Mouse (Mus musculus) kidney, postnatal 0 days (tissue): ENCODE measurements around the gene Gm5475. TPM values are rescaled to one million over a fixed set of nuclear protein-coding genes. Genes with fewer than 3 reads are reported as not detected.

Source experiments
- ATAC-seq: fragments of 200-750 bp; cut with Nextera tagmentation; replicated peaks from 2 replicates; pipeline ENCODE4 v1.8.0; 2017; ENCODE audit warnings: low read depth, moderate number of reproducible peaks, moderate TSS enrichment, moderate library complexity; ENCODE audit not compliant: low FRiP score
- DNase-seq: peaks from one replicate; pipeline ENCODE4 v3.0.0-alpha.2; 2016; ENCODE audit warnings: low spot score
- H3K27ac ChIP-seq: fragments of 300-500 bp; sonication (generic); 2 replicates; pipeline ENCODE4 v1.5.1; 2014; ENCODE audit warnings: mild to moderate bottlenecking
- H3K27me3 ChIP-seq: fragments of 300-500 bp; sonication (generic); 2 replicates; pipeline ENCODE4 v1.6.1; 2014; ENCODE audit warnings: low read length, mixed read lengths; ENCODE audit not compliant: insufficient read depth
- H3K36me3 ChIP-seq: fragments of 300-500 bp; sonication (generic); 2 replicates; pipeline ENCODE4 v1.6.1; 2014; ENCODE audit warnings: low read length, mixed read lengths; ENCODE audit not compliant: insufficient read depth
- H3K4me1 ChIP-seq: fragments of 300-500 bp; sonication (generic); replicated peaks from 2 replicates; pipeline ENCODE4 v1.6.1; 2014; ENCODE audit warnings: antibody characterized with exemption, low read length, mixed read lengths; ENCODE audit not compliant: insufficient read depth
- H3K4me2 ChIP-seq: fragments of 300-500 bp; sonication (generic); 2 replicates; pipeline ENCODE4 v1.6.1; 2014; ENCODE audit warnings: mild to moderate bottlenecking, low read length, moderate library complexity, mixed read lengths
- H3K4me3 ChIP-seq: fragments of 300-500 bp; sonication (generic); replicated peaks from 2 replicates; pipeline ENCODE4 v1.5.1; 2014; ENCODE audit warnings: low read depth, low read length
- H3K9ac ChIP-seq: fragments of 300-500 bp; sonication (generic); 2 replicates; pipeline ENCODE4 v1.6.1; 2014; ENCODE audit warnings: low read depth, low read length
- H3K9me3 ChIP-seq: fragments of 300-500 bp; sonication (generic); replicated peaks from 2 replicates; pipeline ENCODE4 v1.6.1; 2016; ENCODE audit warnings: low read length, inconsistent platforms, mixed read lengths
- CTCF ChIP-seq: IDR thresholded peaks from 2 replicates; pipeline ENCODE4 v1.5.1; 2016; ENCODE audit warnings: antibody characterized with exemption, low read depth, mild to moderate bottlenecking, moderate library complexity
- WGBS: fragments of 180-500 bp; shearing (Covaris S2); extraction: QIAGEN DNeasy Blood & Tissue Kit; methylation state at CpG from one replicate; pipeline ENCODE4 v1.1.7; 2014; 5-methylcytosine and 5-hydroxymethylcytosine counted together
- polyA plus RNA-seq: library from polyadenylated mRNA; unstranded; fragments of >200 nt; fragmentation: Nextera tagmentation; extraction: Ambion mirVana; gene quantifications from 2 replicates; pipeline ENCODE4 v1.2.1, GENCODE M21; 2015

The Gm5475 gene
- polyA plus RNA-seq, 1 experiment from 2014 or later, result 1.5 TPM

GRCm38 (mm10) chr15:100451245-100451644 lies 29.3 kb downstream of the Gm5475 start:
- Histone ChIP-seq H3K4me3 (no peak overlapping the region), H3K27me3 (no peaks in the 10 kb centered on the region), H3K4me1 (no peaks in the 10 kb centered on the region), H3K9ac (no peak overlapping the region), H3K27ac (no peak overlapping the region), H3K4me2 (no peak overlapping the region), H3K36me3 (no peaks in the 10 kb centered on the region), H3K9me3 (no peaks in the 10 kb centered on the region)
- no peak for ATAC-seq
- 42% methylated on average over 16 of the region's 16 CpGs for WGBS
- no peak for DNase-seq
- no peak for TF ChIP-seq CTCF

- H3K4me2 ChIP-seq, result no peak overlapping the region
- no peak overlapping the region for H3K9ac ChIP-seq
- no peak for DNase-seq
- no peak overlapping the region for H3K4me3 ChIP-seq
- no peak for ATAC-seq
- no peaks in the 10 kb centered on the region for H3K9me3 ChIP-seq
- TF ChIP-seq CTCF, result no peak
- no peaks in the 10 kb centered on the region for H3K36me3 ChIP-seq
- no peaks in the 10 kb centered on the region for H3K27me3 ChIP-seq
- H3K4me1 ChIP-seq, result no peaks in the 10 kb centered on the region
- no peak overlapping the region for H3K27ac ChIP-seq
- 85% methylated on average over 11 of the region's 11 CpGs for WGBS
Observed at GRCm38 (mm10) chr15:100452486-100452885, 30.5 kb downstream of the Gm5475 start.

- no peak for ATAC-seq
- WGBS, result 70% methylated on average over 7 of the region's 7 CpGs
- H3K9me3 ChIP-seq, result no peaks in the 10 kb centered on the region
- H3K27ac ChIP-seq, result no peak overlapping the region
- no peaks in the 10 kb centered on the region for H3K27me3 ChIP-seq
- no peak for TF ChIP-seq CTCF
- H3K36me3 ChIP-seq, result no peaks in the 10 kb centered on the region
- no peaks in the 10 kb centered on the region for H3K4me1 ChIP-seq
- no peak overlapping the region for H3K4me3 ChIP-seq
- no peak for DNase-seq
- no peak overlapping the region for H3K9ac ChIP-seq
- H3K4me2 ChIP-seq, result no peak overlapping the region
Observed at GRCm38 (mm10) chr15:100456356-100456991, 34.5 kb downstream of the Gm5475 start.

GRCm38 (mm10) chr15:100457340-100457739 lies 35.4 kb downstream of the Gm5475 start:
- no peak overlapping the region for H3K4me2 ChIP-seq
- peak; percentile 92 for TF ChIP-seq CTCF
- DNase-seq (peak; percentile 92), ATAC-seq (0 out of 2 replicates have a peak, but pooled peaks have one; percentile 46)
- H3K36me3 ChIP-seq, result no peaks in the 10 kb centered on the region
- H3K4me1 ChIP-seq, result no peaks in the 10 kb centered on the region
- no peak overlapping the region for H3K27ac ChIP-seq
- H3K4me3 ChIP-seq, result no peak overlapping the region
- 7% methylated on average over 17 of the region's 17 CpGs for WGBS
- H3K9ac ChIP-seq, result no peak overlapping the region
- H3K9me3 ChIP-seq, result no peaks in the 10 kb centered on the region
- H3K27me3 ChIP-seq, result no peaks in the 10 kb centered on the region

GRCm38 (mm10) chr15:100458055-100458454 lies 36.1 kb downstream of the Gm5475 start:
- Histone ChIP-seq H3K4me2 (no peak overlapping the region), H3K9ac (no peak overlapping the region), H3K9me3 (no peaks in the 10 kb centered on the region), H3K4me3 (no peak overlapping the region), H3K27ac (no peak overlapping the region), H3K27me3 (no peaks in the 10 kb centered on the region), H3K36me3 (no peaks in the 10 kb centered on the region), H3K4me1 (no peaks in the 10 kb centered on the region)
- WGBS, result 33% methylated on average over 10 of the region's 10 CpGs
- DNase-seq, result peak; percentile 79
- peak; percentile 75 for TF ChIP-seq CTCF
- ATAC-seq, result no peak

- TF ChIP-seq CTCF, result no peak
- Histone ChIP-seq H3K4me1 (no peaks in the 10 kb centered on the region), H3K27me3 (no peaks in the 10 kb centered on the region), H3K36me3 (no peaks in the 10 kb centered on the region), H3K4me2 (peak overlapping the region; percentile 38), H3K27ac (no peak overlapping the region), H3K9me3 (no peaks in the 10 kb centered on the region), H3K9ac (no peak overlapping the region), H3K4me3 (no peak overlapping the region)
- DNase-seq (peak; percentile 58), ATAC-seq (0 out of 2 replicates have a peak, but pooled peaks have one; percentile 38)
- 8% methylated on average over 12 of the region's 12 CpGs for WGBS
Observed at GRCm38 (mm10) chr15:100460942-100461341, 39.0 kb downstream of the Gm5475 start.

GRCm38 (mm10) chr15:100461646-100462045 lies 39.7 kb downstream of the Gm5475 start:
- Histone ChIP-seq H3K4me2 (no peak overlapping the region), H3K4me1 (no peaks in the 10 kb centered on the region), H3K9me3 (no peaks in the 10 kb centered on the region), H3K9ac (no peak overlapping the region), H3K27me3 (no peaks in the 10 kb centered on the region), H3K4me3 (no peak overlapping the region), H3K36me3 (no peaks in the 10 kb centered on the region), H3K27ac (peak overlapping the region; percentile 22; the same call in 1 of the 2 replicates)
- TF ChIP-seq CTCF, result no peak
- ATAC-seq, result no peak
- WGBS, result 56% methylated on average over 9 of the region's 9 CpGs
- no peak for DNase-seq
